Mouse (Mus musculus) layer of hippocampus, adult 9-10 months (tissue): ENCODE data around the gene Gm43518.

Source experiments
- DNase-seq: peaks from one replicate; pipeline ENCODE4 v3.0.0; 2022; ENCODE audit warnings: low spot score

Gene Gm43518

DNA sequence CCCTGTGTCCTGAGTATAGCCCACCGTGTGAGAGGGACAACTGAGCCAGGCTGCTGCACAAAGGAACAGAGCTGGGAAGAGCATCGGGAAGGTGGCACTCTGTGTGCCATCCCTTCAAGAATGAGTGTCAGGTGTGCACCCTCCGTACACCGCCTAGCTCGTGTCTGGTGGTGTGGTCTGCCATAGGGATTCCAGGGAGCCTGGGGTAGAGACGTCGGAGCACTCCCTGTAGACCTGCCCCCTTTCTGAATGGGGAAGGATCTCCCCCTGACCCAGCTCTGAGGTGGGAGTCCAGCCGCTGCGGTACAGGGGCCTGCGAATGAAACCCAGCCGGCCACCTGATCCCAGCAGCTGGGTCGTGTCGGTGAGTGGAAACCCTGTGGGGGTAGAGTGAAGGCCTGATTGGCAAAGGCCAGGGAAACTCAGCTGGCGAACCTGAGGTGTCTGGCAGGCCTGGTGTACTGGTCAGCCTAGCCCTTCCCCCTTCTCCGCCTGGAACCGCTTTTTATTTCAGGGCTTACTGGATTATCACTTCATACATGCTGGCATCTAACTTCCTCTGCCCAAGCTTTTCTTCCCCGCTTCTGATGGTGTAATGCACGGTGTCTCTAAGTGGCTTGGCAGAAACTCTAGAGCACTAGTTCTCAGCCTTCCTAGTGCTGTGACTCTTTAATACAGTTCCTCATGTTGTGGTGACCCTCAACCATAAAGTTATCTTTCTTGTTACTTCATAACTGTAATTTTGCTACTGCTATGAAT, 52.2 kb downstream of the Gm43518 start:
- DNase-seq = no peak

DNA sequence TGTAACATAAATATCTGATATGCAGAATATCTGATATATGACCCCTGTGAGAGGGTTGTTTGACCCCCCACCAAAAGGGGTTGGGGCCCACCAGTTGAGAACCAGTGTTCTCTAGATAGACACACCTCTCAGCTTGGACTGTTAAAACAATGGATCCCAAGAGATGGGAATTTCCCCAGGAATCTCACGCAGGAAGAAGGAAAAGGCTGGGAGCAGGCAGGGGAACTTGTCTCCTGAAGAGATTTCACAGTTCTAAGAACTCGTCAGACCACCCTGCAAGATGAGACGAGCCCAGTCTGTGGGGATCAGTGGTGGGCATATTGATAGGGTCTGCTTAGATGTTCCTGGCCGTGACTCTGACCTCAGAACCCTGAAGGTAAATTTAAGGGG, 52.8 kb downstream of the Gm43518 start:
- DNase-seq = no peak

DNA sequence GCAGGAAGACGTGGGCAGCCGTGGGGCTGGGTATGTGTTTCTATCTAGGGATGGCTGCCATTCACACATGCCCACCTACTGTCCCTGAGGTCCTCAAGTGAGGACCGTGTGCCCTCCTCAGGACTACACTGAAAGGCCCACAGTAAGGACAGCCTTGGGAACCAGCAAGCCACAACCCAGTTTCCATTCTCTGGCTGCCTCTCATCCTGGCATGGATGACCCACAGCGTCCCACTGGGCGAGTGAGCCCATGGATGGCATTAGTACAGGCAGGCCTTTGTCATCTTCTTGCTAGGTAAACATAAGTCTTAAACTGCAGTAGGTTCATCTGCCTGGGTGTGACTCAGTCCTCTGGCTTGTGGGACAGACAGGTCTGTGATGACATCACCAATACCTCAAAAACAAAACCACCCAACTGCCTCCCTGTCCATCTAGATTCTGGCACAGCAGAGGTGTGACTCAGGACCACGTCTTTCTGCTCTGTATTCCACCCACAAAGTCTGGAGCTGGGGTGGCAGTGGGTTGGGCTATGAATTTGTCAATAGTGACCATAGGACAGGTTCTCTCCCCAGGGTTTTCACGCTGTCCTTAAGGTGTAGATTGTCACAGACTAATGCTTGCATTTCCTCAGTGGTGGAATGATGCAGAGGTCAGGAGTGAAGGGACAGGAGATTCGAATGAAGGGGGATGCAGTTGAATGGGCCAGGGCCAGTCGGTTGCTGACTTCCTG, 53.5 kb downstream of the Gm43518 start:
- DNase-seq = no peak

DNA sequence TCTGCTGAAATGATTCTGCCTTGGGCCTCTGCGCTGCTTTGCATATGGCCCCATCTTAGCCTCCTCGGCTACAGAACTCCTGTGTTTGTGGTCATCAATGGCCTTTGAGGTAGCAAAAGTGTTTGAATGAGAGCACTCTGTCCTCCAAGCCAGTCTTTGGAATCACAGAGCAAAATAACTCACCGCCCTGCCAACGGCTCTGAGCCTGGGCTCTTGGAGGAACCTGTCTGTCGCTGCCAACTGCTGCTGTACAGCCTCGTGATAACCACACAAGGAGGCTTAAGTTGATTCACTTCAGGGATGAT, 54.0 kb downstream of the Gm43518 start:
- DNase-seq = no peak

DNA sequence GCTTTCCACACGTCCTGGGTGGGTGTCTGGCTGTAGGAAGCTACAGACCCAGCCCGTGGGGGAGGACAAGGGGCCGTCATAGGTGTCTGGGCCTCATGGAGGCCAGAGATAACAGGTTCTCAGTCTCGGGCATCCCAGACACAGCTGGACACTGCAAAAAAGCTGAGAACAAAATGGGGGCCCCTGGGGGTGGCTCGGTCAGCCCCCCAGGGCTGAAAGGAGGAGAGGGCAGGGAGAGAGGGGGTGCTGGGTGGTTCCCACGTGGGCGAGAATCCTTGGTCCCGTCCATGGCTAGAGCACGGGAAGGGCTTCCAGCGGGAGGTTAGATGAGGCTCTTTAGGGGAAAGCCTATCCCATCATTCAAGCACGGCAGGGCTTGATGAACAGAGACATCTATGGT, 55.6 kb downstream of the Gm43518 start:
- DNase-seq = no peak

DNA sequence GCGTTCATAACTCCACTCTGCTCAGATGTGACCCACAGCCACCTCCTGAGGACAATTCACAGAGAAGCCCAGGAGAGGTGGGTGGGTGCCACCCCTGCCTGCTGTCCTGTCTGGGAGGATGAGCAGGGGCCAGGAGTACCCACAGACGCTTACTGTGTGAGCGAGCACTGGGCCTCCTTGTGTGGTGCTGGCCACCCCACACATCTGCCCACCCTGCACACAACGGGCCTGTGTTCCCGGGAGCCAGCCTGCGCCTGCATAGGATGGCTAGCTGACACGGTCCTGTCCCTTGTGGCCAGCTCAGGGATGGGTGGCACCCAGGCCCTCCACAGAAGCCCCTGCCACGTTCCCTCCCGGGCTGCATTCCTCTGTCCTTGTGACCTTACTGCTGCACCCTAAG, 58.2 kb downstream of the Gm43518 start:
- DNase-seq = no peak

DNA sequence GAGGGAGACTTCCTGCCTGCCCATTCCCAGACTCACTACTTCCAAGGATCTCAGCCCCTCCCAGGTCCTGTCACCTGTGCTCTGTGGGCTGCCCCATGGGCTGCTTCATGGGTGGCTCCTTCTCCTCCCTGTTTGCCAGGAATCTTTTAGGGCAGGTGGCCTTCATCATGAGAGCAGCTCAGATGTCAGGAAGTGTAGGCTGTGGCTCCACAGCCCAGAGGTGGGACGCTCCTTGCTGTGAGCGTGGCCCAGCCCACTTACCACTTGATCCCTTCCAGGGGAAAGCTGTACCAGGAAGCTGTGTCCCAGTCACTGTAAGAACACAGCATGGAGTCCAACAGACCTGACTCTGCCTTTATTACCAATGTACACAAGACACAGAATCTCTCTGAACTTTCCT, 59.7 kb downstream of the Gm43518 start:
- DNase-seq = no peak

- no peak for DNase-seq
Observed at GRCm38 (mm10) chr5:123987511-123987910, 60.3 kb downstream of the Gm43518 start.
